Mouse (Mus musculus): ENCODE data around the gene Ccdc32. TPM values are rescaled to one million over a fixed set of nuclear protein-coding genes. Genes with fewer than 3 reads are reported as not detected.

Ccdc32 gene
- polyA plus RNA-seq (2015; fragmentation: Nextera tagmentation; extraction: Ambion mirVana), result 34.6 and 36.4 TPM in 2 replicates

GRCm38 (mm10) chr2:119028941-119029551 is at the start of gene Ccdc32:
Ccdc32 (minus strand) TSS chr2:119029393.

GRCm38 (mm10) chr2:119046649-119047611 is 17.7 kb upstream of the Ccdc32 start, which contains the start of gene Knl1:
Knl1 (plus strand) TSS chr2:119047119.

GRCm38 (mm10) chr2:119034656-119035396 is 5.6 kb upstream of the Ccdc32 start, which contains the start of gene Rpusd2:
Rpusd2 (plus strand) TSS chr2:119034790.

Other genes with a start within 250 kb of the Ccdc32 start
- 19.1 and 24.7 TPM in 2 replicates for gene Disp2, start 249.7 kb downstream of the Ccdc32 start, polyA plus RNA-seq (2015; fragmentation: Nextera tagmentation; extraction: Ambion mirVana)
- 34.3 and 42.8 TPM in 2 replicates for gene Knstrn, start 215.4 kb downstream of the Ccdc32 start, polyA plus RNA-seq (2015; fragmentation: Nextera tagmentation; extraction: Ambion mirVana)
- gene Ivd, start 167.4 kb downstream of the Ccdc32 start, polyA plus RNA-seq (2015; fragmentation: Nextera tagmentation; extraction: Ambion mirVana), result 45.0 and 86.9 TPM in 2 replicates
- 6.2 and 16.8 TPM in 2 replicates for gene Bahd1, start 129.0 kb downstream of the Ccdc32 start, polyA plus RNA-seq (2015; fragmentation: Nextera tagmentation; extraction: Ambion mirVana)
- gene Chst14, start 102.9 kb downstream of the Ccdc32 start, polyA plus RNA-seq (2015; fragmentation: Nextera tagmentation; extraction: Ambion mirVana), result 18.6 and 23.9 TPM in 2 replicates
- gene Rpusd2, start 5.4 kb upstream of the Ccdc32 start, polyA plus RNA-seq (2015; fragmentation: Nextera tagmentation; extraction: Ambion mirVana), result 1.7 and 1.9 TPM in 2 replicates
- gene Knl1, start 17.7 kb upstream of the Ccdc32 start, polyA plus RNA-seq (2015; fragmentation: Nextera tagmentation; extraction: Ambion mirVana), result 13.0 and 16.9 TPM in 2 replicates
- gene Rad51, start 83.4 kb upstream of the Ccdc32 start, polyA plus RNA-seq (2015; fragmentation: Nextera tagmentation; extraction: Ambion mirVana), result 8.4 and 12.4 TPM in 2 replicates
- 20.4 and 34.4 TPM in 2 replicates for gene Rmdn3, start 127.6 kb upstream of the Ccdc32 start, polyA plus RNA-seq (2015; fragmentation: Nextera tagmentation; extraction: Ambion mirVana)
- 10.2 and 27.5 TPM in 2 replicates for gene Gchfr, start 138.4 kb upstream of the Ccdc32 start, polyA plus RNA-seq (2015; fragmentation: Nextera tagmentation; extraction: Ambion mirVana)
- gene Gm14137, start 145.1 kb upstream of the Ccdc32 start, polyA plus RNA-seq (2015; fragmentation: Nextera tagmentation; extraction: Ambion mirVana), result 0.08 and 0.13 TPM in 2 replicates
- 36.7 and 40.2 TPM in 2 replicates for gene Zfyve19, start 179.2 kb upstream of the Ccdc32 start, polyA plus RNA-seq (2015; fragmentation: Nextera tagmentation; extraction: Ambion mirVana)
- 14.5 and 16.4 TPM in 2 replicates for gene Dnajc17, start 179.4 kb upstream of the Ccdc32 start, polyA plus RNA-seq (2015; fragmentation: Nextera tagmentation; extraction: Ambion mirVana)
- gene Ppp1r14d, start 200.5 kb upstream of the Ccdc32 start, polyA plus RNA-seq (2015; fragmentation: Nextera tagmentation; extraction: Ambion mirVana), result 0.16 TPM in 1 of 2 replicates, not detected in the other
- gene Spint1, start 208.0 kb upstream of the Ccdc32 start, polyA plus RNA-seq (2015; fragmentation: Nextera tagmentation; extraction: Ambion mirVana), result 2.1 and 4.0 TPM in 2 replicates
- 1.6 and 2.7 TPM in 2 replicates for gene Rhov, start 241.9 kb upstream of the Ccdc32 start, polyA plus RNA-seq (2015; fragmentation: Nextera tagmentation; extraction: Ambion mirVana)

Data from adrenal gland, postnatal 0 days (tissue).